Mouse (Mus musculus) v-Abl transformed pro-B cells (cell line): ENCODE data around the gene Apbb2.

Experiments used
- in situ Hi-C, 2 experiments: fragments of 400-800 bp; cut with MboI; formaldehyde crosslinking; loops; one replicate each; pipeline ENCODE4 v1.15.1; 2025; ENCODE audit not compliant: unreplicated experiment in 2 of 2

Gene Apbb2

GRCm38 (mm10) chr5:66259756-66260448 is 358.7 kb downstream of the Apbb2 start, which contains the start of gene Nsun7:
Nsun7 (plus strand) TSS chr5:66259897.
- in situ Hi-C loops = loop anchor here in 1 of 2 experiments (25.0 kb wide), 2 partner anchors 402 to 752 kb away; no protein-coding TSS in a partner anchor

DNA sequence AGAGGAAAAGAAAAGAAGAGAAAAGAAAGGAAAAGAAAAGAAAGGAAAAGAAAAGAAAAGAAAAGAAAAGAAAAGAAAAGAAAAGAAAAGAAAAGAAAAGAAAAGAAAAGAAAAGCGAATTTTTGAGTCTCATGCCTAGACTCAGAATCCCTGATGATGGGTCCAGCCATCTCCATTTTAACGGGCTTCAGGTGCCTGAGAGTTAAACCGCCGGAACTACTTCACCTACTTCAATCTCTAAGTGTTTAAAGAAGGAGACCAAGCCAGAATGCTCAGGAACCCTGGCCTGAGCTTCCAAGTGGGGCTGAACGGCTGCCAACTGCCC is 359.2 kb downstream of the Apbb2 start:
- in situ Hi-C loops = loop anchor here in 1 of 2 experiments (25.0 kb wide), 2 partner anchors 403 to 753 kb away; no protein-coding TSS in a partner anchor

DNA sequence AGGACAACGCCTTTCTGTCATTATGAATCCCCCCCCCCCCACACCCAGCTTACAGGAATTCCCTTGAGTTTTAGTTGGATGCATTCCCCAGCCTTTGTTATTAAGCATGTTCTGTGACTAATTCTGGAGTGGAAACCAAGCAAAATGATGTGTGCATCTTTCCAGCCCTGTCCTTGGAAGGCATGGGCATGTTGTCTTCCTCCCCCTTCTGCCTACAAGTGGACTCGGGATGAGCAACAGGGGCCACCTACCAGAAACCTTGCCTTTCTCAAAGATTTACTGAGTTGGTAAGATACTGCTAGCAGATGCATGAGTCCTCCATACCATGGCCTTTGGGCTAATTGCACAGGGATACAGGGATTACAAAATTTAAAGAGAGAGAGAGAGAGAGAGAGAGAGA is 359.6 kb downstream of the Apbb2 start:
- in situ Hi-C loops = loop anchor here in 1 of 2 experiments (25.0 kb wide), 2 partner anchors 403 to 753 kb away; no protein-coding TSS in a partner anchor

DNA sequence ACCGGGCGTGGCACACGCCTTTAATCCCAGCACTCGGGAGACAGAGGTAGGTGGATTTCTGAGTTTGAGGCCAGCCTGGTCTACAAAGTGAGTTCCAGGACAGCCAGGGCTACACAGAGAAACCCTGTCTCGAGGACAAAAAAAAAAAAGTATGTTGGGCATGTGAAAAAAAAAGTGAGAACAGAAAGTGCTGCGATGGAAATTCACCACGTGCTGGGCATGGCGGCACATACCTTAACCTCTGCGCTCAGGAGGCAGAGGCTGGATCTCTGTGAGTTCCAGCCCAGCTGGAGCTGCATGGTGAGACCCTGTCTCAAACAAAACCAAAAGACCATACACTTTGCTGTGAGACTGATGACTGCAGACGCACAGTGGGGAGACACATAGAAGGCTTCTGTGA is 363.5 kb downstream of the Apbb2 start:
- in situ Hi-C loops = loop anchor here in 1 of 2 experiments (25.0 kb wide), 2 partner anchors 407 to 757 kb away; no protein-coding TSS in a partner anchor

DNA sequence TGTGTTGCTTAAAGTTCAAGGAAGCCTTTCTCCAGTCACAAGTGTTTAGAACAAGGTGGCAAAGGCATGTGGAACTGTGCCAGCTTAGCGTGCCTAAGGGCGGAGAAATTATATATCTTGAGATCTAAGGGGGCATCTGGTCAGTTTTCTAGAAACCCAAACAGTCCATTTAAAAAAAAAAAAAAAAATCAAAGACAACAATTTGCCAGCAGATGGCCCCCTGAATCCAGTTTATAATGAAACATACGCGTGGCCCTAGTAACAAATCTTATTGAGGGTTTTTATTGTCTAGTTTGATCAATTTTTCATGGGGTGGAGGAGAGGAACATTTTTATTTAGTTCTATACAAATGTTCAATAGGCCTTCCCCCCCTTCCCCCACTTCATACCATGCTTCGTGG is 365.4 kb downstream of the Apbb2 start:
- in situ Hi-C loops = loop anchor here in 1 of 2 experiments (25.0 kb wide), 2 partner anchors 409 to 759 kb away; no protein-coding TSS in a partner anchor
